Mouse (Mus musculus) cortical plate, adult 2 months (tissue): ENCODE data around the gene Nlgn2.

Experiments used
- CTCF ChIP-seq: fragments of 200-500 bp; IDR thresholded peaks from 2 replicates; pipeline ENCODE4 v1.5.1; 2011; ENCODE audit warnings: mild to moderate bottlenecking, control low read depth, low read length; ENCODE audit not compliant: insufficient read depth; ENCODE audit errors: extremely low read depth
- POLR2A ChIP-seq: fragments of 200-500 bp; IDR thresholded peaks from 2 replicates; pipeline ENCODE4 v1.6.1; 2011; ENCODE audit warnings: mild to moderate bottlenecking, low read length, control low read depth; ENCODE audit not compliant: insufficient read depth; ENCODE audit errors: extremely low read depth

- no peak for TF ChIP-seq CTCF
- TF ChIP-seq POLR2A = no peak
Measured at GRCm38 (mm10) chr11:69815155-69815554, 22.4 kb downstream of the Nlgn2 start, which contains the start of gene Gm39566.
